Mouse (Mus musculus) embryonic facial prominence, embryonic 11.5 days (tissue): ENCODE data around the gene Fhad1. TPM values are rescaled to one million over a fixed set of nuclear protein-coding genes. Genes with fewer than 3 reads are reported as not detected.

Experiments used
- ATAC-seq: fragments of 200-750 bp; cut with Nextera tagmentation; replicated peaks from 2 replicates; pipeline ENCODE4 v1.8.0; 2017; ENCODE audit warnings: low read depth; ENCODE audit not compliant: insufficient number of reproducible peaks, low FRiP score, low TSS enrichment
- DNase-seq: peaks from one replicate; pipeline ENCODE4 v3.0.0-alpha.2; 2015; ENCODE audit warnings: low spot score
- H3K27ac ChIP-seq: fragments of 300-500 bp; sonication (generic); replicated peaks from 2 replicates; pipeline ENCODE4 v1.5.1; 2014; ENCODE audit warnings: mild to moderate bottlenecking, low read depth, low read length, control low read depth
- H3K27me3 ChIP-seq: fragments of 300-500 bp; sonication (generic); 2 replicates; pipeline ENCODE4 v1.6.1; 2014; ENCODE audit warnings: mild to moderate bottlenecking, low read length, moderate library complexity, mixed read lengths; ENCODE audit not compliant: control insufficient read depth, insufficient read depth
- H3K36me3 ChIP-seq: fragments of 300-500 bp; sonication (generic); replicated peaks from 2 replicates; pipeline ENCODE4 v1.6.1; 2014; ENCODE audit warnings: low read depth, mild to moderate bottlenecking, low read length, moderate library complexity, mixed read lengths; ENCODE audit not compliant: control insufficient read depth, insufficient read depth
- H3K4me1 ChIP-seq: fragments of 300-500 bp; sonication (generic); 2 replicates; pipeline ENCODE4 v1.6.1; 2014; ENCODE audit warnings: low read length, mixed read lengths; ENCODE audit not compliant: control insufficient read depth, insufficient read depth
- H3K4me2 ChIP-seq: fragments of 300-500 bp; sonication (generic); 2 replicates; pipeline ENCODE4 v1.6.1; 2014; ENCODE audit warnings: low read depth, mild to moderate bottlenecking, control low read depth, low read length, moderate library complexity
- H3K4me3 ChIP-seq: fragments of 300-500 bp; sonication (generic); 2 replicates; pipeline ENCODE4 v1.5.1; 2014; ENCODE audit warnings: low read depth, low read length, control low read depth
- H3K9ac ChIP-seq: fragments of 300-500 bp; sonication (generic); replicated peaks from 2 replicates; pipeline ENCODE4 v1.6.1; 2014; ENCODE audit warnings: mild to moderate bottlenecking, control low read depth, low read length
- H3K9me3 ChIP-seq: fragments of 300-500 bp; sonication (generic); replicated peaks from 2 replicates; pipeline ENCODE4 v1.6.1; 2016; ENCODE audit warnings: mild to moderate bottlenecking, low read length, inconsistent platforms, mixed read lengths; ENCODE audit not compliant: control insufficient read depth
- WGBS: fragments of 180-500 bp; shearing (Covaris S2); extraction: QIAGEN DNeasy Blood & Tissue Kit; methylation state at CpG from one replicate; pipeline ENCODE4 v1.1.7; 2014; 5-methylcytosine and 5-hydroxymethylcytosine counted together
- polyA plus RNA-seq: library from polyadenylated mRNA; unstranded; fragments of >200 nt; fragmentation: Nextera tagmentation; extraction: Ambion mirVana; gene quantifications from 2 replicates; pipeline ENCODE4 v1.2.1, GENCODE M21; 2014

Fhad1 gene
- polyA plus RNA-seq, 1 experiment from 2014 or later, result 0.94 TPM

DNA sequence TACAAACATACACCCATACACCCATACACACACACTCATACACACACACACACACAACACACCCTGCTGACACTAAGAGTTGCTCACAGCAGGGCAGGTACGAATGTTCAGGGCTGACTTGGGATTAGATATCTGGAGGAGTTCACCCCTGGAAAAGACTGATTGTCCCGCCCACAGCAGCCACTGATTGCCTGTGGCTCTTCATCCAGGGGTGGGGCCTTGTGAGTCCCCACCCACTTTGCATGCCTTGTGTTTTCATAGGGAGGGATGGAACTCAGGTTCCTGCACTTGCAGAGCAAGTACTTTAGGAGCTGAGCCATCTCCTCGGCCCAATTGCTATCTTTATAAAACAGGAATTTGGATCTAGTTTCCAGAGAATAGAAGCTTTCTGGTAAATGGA is 33.4 kb downstream of the Fhad1 start:
- DNase-seq, result no peak
- no peak overlapping the region for H3K4me3 ChIP-seq
- H3K27me3 ChIP-seq, result no peaks in the 10 kb centered on the region
- no peak overlapping the region for H3K27ac ChIP-seq
- ATAC-seq, result no peak
- H3K36me3 ChIP-seq, result no peaks in the 10 kb centered on the region
- H3K9me3 ChIP-seq, result no peaks in the 10 kb centered on the region
- H3K9ac ChIP-seq, result no peak overlapping the region
- H3K4me2 ChIP-seq, result no peak overlapping the region
- H3K4me1 ChIP-seq, result no peaks in the 10 kb centered on the region
- WGBS, result 69% methylated on average over 3 of the region's 3 CpGs

DNA sequence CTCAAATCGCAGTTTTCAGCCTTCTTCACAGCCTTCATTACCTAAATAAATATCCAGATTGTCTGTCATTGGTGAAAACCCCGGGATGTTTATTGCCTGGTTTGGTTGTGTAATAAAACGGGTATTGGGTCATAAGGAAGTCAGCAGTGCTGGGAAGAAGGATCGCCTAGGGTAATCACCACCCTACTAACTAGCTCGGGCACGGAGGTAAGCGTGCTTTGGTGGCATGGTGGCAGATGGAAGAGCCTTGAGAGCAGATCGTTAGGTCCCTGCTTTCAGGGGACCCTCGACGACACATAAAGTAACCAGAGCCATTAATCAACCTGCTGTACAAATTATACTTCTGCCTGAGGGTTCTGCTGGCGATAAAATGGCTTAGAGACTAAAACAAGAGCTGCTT is 36.3 kb downstream of the Fhad1 start:
- no peak overlapping the region for H3K9ac ChIP-seq
- H3K9me3 ChIP-seq, result no peaks in the 10 kb centered on the region
- no peaks in the 10 kb centered on the region for H3K27me3 ChIP-seq
- H3K27ac ChIP-seq, result no peak overlapping the region
- no peak for DNase-seq
- ATAC-seq, result no peak
- WGBS, result 83% methylated on average over 11 of the region's 11 CpGs
- no peak overlapping the region for H3K4me2 ChIP-seq
- H3K4me3 ChIP-seq, result no peak overlapping the region
- no peaks in the 10 kb centered on the region for H3K4me1 ChIP-seq
- H3K36me3 ChIP-seq, result no peaks in the 10 kb centered on the region

DNA sequence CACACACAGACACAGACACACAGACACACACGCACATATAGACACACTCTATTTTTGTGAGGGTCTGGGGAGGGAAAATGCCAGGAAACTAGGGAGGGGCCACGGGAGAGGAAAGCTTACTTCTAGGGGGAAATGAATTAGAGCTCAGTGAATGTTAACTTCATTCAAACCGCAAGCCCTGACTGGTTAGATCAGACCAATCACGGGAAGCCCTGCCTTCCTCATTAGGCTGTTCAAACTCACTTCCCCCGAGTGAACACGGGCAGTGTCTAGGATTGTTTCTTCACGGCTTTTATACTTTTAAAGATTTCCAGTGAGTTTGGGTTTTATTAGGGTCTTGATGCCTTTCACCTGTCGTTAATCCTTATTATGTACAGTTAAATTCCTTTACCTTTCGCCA is 37.5 kb downstream of the Fhad1 start:
- WGBS, result 68% methylated on average over 9 of the region's 9 CpGs
- Histone ChIP-seq H3K9me3 (no peaks in the 10 kb centered on the region), H3K9ac (no peak overlapping the region), H3K4me3 (no peak overlapping the region), H3K27me3 (no peaks in the 10 kb centered on the region), H3K36me3 (no peaks in the 10 kb centered on the region), H3K4me2 (no peak overlapping the region), H3K4me1 (no peaks in the 10 kb centered on the region), H3K27ac (no peak overlapping the region)
- DNase-seq (no peak), ATAC-seq (no peak)

DNA sequence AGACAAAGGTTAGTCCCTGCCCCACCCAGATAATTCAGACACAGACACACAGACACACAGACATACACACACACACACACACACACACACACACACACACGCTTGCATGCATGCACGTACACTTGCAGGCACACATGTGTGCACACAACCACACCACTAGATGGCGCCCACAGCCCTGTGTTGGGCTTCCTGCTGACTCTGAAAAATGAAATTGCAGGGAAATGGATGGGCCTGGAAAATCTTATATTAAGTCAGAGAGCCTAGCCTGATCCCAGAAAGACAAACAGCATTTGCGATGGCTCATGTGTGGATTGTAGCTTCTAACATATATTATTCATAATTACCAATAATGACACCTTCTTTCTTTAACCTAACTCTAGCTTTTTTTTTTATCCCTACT is 38.7 kb downstream of the Fhad1 start:
- Histone ChIP-seq H3K27ac (no peak overlapping the region), H3K4me1 (no peaks in the 10 kb centered on the region), H3K4me2 (no peak overlapping the region), H3K4me3 (no peak overlapping the region), H3K9me3 (no peaks in the 10 kb centered on the region), H3K36me3 (no peaks in the 10 kb centered on the region), H3K27me3 (no peaks in the 10 kb centered on the region), H3K9ac (no peak overlapping the region)
- no peak for ATAC-seq
- peak; percentile 82 for DNase-seq
- WGBS, result 49% methylated on average over 4 of the region's 4 CpGs

DNA sequence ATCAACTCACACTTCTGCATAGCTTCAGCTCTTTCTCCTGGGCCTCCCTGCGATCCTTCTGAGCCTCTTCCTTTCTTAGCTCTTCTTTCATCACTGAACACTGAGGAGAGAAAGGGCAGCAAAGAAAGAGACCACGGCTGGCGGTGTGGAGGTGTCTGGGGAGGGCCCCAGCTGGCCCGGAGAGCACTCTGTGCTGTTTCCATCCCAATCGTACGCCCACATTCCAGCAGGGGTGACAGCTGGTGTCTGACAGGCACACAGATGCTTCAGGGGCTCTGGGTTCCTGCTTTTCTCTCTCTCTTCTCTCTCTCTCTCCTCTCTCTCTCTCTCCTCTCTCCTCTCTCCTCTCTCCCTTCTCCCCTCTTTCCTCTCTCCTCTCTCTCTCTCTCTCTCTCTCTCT is 50.3 kb downstream of the Fhad1 start:
- ATAC-seq (0 out of 2 replicates have a peak, but pooled peaks have one; percentile 56), DNase-seq (no peak)
- H3K36me3 ChIP-seq, result no peaks in the 10 kb centered on the region
- H3K9me3 ChIP-seq, result no peaks in the 10 kb centered on the region
- no peak overlapping the region for H3K4me2 ChIP-seq
- H3K4me3 ChIP-seq, result no peak overlapping the region
- H3K27me3 ChIP-seq, result no peaks in the 10 kb centered on the region
- WGBS, result 33% methylated on average over 6 of the region's 6 CpGs
- no peak overlapping the region for H3K27ac ChIP-seq
- H3K4me1 ChIP-seq, result no peaks in the 10 kb centered on the region
- H3K9ac ChIP-seq, result no peak overlapping the region

DNA sequence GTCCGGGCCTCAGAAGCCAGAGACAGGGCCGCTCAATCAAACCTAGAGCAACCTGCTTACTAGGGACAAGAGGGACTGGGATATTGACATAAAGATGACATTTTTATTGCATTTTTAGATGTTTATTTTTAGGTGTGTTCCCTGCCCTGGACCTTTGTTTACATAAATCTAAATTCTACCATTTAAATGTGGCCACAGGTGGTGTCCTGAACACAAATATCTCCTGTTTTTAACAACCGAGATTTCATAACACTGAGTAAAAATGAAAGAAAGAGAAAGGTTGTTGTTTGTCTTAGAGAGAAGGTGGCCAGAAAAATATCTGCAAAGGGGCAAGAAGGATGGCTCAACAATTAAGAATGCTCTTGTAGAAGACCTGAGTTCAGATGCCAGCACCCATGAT is 51.0 kb downstream of the Fhad1 start:
- Histone ChIP-seq H3K4me2 (no peak overlapping the region), H3K9ac (no peak overlapping the region), H3K9me3 (no peaks in the 10 kb centered on the region), H3K27me3 (no peaks in the 10 kb centered on the region), H3K4me1 (no peaks in the 10 kb centered on the region), H3K36me3 (no peaks in the 10 kb centered on the region), H3K4me3 (no peak overlapping the region), H3K27ac (no peak overlapping the region)
- DNase-seq, result no peak
- no peak for ATAC-seq
- 84% methylated on average over 3 of the region's 3 CpGs for WGBS

DNA sequence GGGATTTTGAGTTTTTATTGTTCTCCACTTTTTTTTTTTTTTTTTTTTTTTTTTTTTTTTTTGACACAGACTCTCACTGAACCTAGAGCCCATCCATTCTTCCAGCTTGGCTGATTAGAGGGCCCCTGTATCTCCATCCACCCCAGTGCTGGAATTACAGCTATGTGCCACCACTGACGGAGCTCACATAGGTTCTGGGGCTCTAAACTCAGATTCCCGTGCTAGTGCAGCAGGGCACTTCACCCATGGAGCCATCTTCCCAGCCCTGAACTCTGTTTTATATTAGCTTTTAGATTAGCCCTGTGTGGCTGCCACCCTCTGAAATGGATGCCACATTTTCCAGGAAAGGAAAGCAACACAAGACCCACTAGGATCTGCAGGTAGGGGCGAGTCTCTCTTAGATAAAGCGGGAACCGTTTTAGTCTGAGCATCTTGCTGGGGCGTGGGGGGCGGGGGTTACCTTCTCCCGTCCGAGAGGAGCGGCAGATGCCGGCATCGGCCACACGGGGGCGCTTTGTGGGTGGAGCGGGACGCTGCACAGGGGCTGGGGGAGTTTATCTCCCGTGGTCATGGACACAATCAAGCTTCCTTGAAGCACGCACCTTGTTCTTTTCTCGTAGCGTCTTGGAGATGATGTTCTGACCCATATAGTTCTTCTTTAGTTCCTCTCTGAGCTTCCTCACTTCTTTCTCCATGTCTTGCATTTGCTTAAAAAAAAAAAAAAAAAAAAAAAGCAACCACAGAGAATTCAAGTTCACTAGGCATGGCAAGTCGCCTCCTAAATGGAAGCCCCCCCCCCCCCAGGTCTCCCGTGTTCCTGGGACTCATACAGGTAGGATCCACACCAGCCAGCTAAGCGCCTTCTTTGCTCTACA is 51.8 kb downstream of the Fhad1 start:
- ATAC-seq, result no peak
- no peak overlapping the region for H3K9ac ChIP-seq

DNA sequence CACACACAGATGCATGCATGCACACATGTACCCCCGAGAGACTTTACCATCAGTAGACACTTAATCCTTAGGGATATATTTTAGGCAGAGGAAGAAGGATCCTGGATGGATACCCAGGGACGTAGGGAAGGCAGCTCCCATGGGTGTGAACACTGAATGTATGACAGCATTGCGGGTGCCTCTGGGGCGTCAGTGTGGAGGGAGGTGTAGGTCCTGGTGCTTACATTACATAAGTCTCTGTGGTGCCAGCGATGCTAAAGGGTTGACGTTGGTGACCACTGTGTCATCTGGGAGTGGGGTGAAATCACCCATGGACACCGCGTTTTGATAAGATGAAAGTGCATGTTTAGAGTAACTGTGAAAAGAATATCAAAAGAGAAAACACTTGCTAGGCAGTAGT is 54.8 kb downstream of the Fhad1 start:
- Histone ChIP-seq H3K4me2 (no peak overlapping the region), H3K4me3 (no peak overlapping the region), H3K9ac (no peak overlapping the region), H3K4me1 (no peaks in the 10 kb centered on the region), H3K27me3 (no peaks in the 10 kb centered on the region), H3K27ac (no peak overlapping the region), H3K9me3 (no peaks in the 10 kb centered on the region), H3K36me3 (no peaks in the 10 kb centered on the region)
- 81% methylated on average over 8 of the region's 8 CpGs for WGBS
- DNase-seq (no peak), ATAC-seq (no peak)

More for the DNA sequence above, 51.8 kb downstream of the Fhad1 start:
- Histone ChIP-seq H3K9me3 (no peaks in the 10 kb centered on the region), H3K4me3 (no peak overlapping the region), H3K4me1 (no peaks in the 10 kb centered on the region), H3K36me3 (no peaks in the 10 kb centered on the region), H3K4me2 (no peak overlapping the region), H3K27ac (no peak overlapping the region), H3K27me3 (no peaks in the 10 kb centered on the region)
- peak; percentile 80 for DNase-seq
- WGBS, result 10% methylated on average over 23 of the region's 23 CpGs
